Mouse (Mus musculus) hindbrain, embryonic 13.5 days (tissue): ENCODE results near the gene Taf5. TPM values are rescaled to one million over a fixed set of nuclear protein-coding genes. Genes with fewer than 3 reads are reported as not detected.

Experiments
- ATAC-seq: fragments of 200-750 bp; cut with Nextera tagmentation; 2 replicates; pipeline ENCODE4 v1.8.0; 2017; ENCODE audit warnings: moderate TSS enrichment; ENCODE audit not compliant: low FRiP score
- H3K27ac ChIP-seq: fragments of 300-500 bp; sonication (generic); 2 replicates; pipeline ENCODE4 v1.5.1; 2015; ENCODE audit warnings: inconsistent platforms, mild to moderate bottlenecking, moderate library complexity
- H3K27me3 ChIP-seq: fragments of 300-500 bp; sonication (generic); 2 replicates; pipeline ENCODE4 v1.6.1; 2015; ENCODE audit warnings: mild to moderate bottlenecking, inconsistent platforms
- H3K36me3 ChIP-seq: fragments of 300-500 bp; sonication (generic); 2 replicates; pipeline ENCODE4 v1.6.1; 2015; ENCODE audit warnings: mild to moderate bottlenecking, inconsistent platforms
- H3K4me1 ChIP-seq: fragments of 300-500 bp; sonication (generic); replicated peaks from 2 replicates; pipeline ENCODE4 v1.6.1; 2015; ENCODE audit warnings: inconsistent platforms
- H3K4me2 ChIP-seq: fragments of 300-500 bp; sonication (generic); 2 replicates; pipeline ENCODE4 v1.6.1; 2015; ENCODE audit warnings: inconsistent platforms, mild to moderate bottlenecking, moderate library complexity
- H3K4me3 ChIP-seq: fragments of 300-500 bp; sonication (generic); 2 replicates; pipeline ENCODE4 v1.5.1; 2015; ENCODE audit warnings: mild to moderate bottlenecking, inconsistent platforms
- H3K9ac ChIP-seq: fragments of 300-500 bp; sonication (generic); 2 replicates; pipeline ENCODE4 v1.6.1; 2015; ENCODE audit warnings: mild to moderate bottlenecking, inconsistent platforms
- H3K9me3 ChIP-seq: fragments of 300-500 bp; sonication (generic); 2 replicates; pipeline ENCODE4 v1.6.1; 2016; ENCODE audit warnings: inconsistent platforms
- WGBS: fragments of 180-500 bp; shearing (Covaris S2); methylation state at CpG from one replicate; pipeline ENCODE4 v1.1.7; 2015; 5-methylcytosine and 5-hydroxymethylcytosine counted together
- polyA plus RNA-seq: library from polyadenylated mRNA; unstranded; fragments of >200 nt; fragmentation: Nextera tagmentation; extraction: Ambion mirVana; gene quantifications from 2 replicates; pipeline ENCODE4 v1.2.1, GENCODE M21; 2015

Taf5 gene
- 6.0 and 6.9 TPM in 2 replicates for polyA plus RNA-seq

- H3K4me3 ChIP-seq: peak within 1 kb of the TSS; percentile 99
- peak within 1 kb of the TSS; percentile 98 for H3K9ac ChIP-seq
- peak within 1 kb of the TSS; percentile 70 for H3K4me2 ChIP-seq
- ATAC-seq: peak; percentile 85
- H3K27ac ChIP-seq: peak within 1 kb of the TSS; percentile 93
- H3K4me1 ChIP-seq: peaks cover 11% of the 10 kb centered on the region
- H3K27me3 ChIP-seq: no peaks in the 10 kb centered on the region
- no peaks in the 10 kb centered on the region for H3K9me3 ChIP-seq
- 12% methylated on average over 40 of the region's 49 CpGs for WGBS
- peaks cover 16% of the 10 kb centered on the region for H3K36me3 ChIP-seq
These were observed at the start of gene Taf5 for GRCm38 (mm10) chr19:47067096-47067882. Gene Taf5, plus strand, starts transcription at chr19:47067746.

GRCm38 (mm10) chr19:47017831-47018230 lies 49.7 kb upstream of the Taf5 start:
- Histone ChIP-seq H3K4me2 (peak overlapping the region; percentile 82), H3K27me3 (peaks cover 25% of the 10 kb centered on the region), H3K4me3 (peak overlapping the region; percentile 91), H3K4me1 (peaks cover 34% of the 10 kb centered on the region), H3K9me3 (no peaks in the 10 kb centered on the region), H3K27ac (peak overlapping the region; percentile 94), H3K36me3 (peaks cover 31% of the 10 kb centered on the region), H3K9ac (peak overlapping the region; percentile 89)
- no peak for ATAC-seq
- WGBS: 1% methylated on average over 3 of the region's 3 CpGs

- peaks cover 20% of the 10 kb centered on the region for H3K27me3 ChIP-seq
- WGBS: 8% methylated on average over 2 of the region's 2 CpGs
- H3K9me3 ChIP-seq: no peaks in the 10 kb centered on the region
- H3K36me3 ChIP-seq: peaks cover 36% of the 10 kb centered on the region
- peak overlapping the region; percentile 91 for H3K4me3 ChIP-seq
- H3K4me1 ChIP-seq: peaks cover 29% of the 10 kb centered on the region
- H3K9ac ChIP-seq: peak overlapping the region; percentile 89
- H3K27ac ChIP-seq: peak overlapping the region; percentile 94
- no peak for ATAC-seq
- H3K4me2 ChIP-seq: peak overlapping the region; percentile 82
These were observed 49.2 kb upstream of the Taf5 start for GRCm38 (mm10) chr19:47018330-47018729.

- H3K9me3 ChIP-seq: no peaks in the 10 kb centered on the region
- H3K27ac ChIP-seq: peak overlapping the region; percentile 94
- peak overlapping the region; percentile 91 for H3K4me3 ChIP-seq
- 5% methylated on average over 6 of the region's 6 CpGs for WGBS
- peak overlapping the region; percentile 89 for H3K9ac ChIP-seq
- peaks cover 28% of the 10 kb centered on the region for H3K4me1 ChIP-seq
- peaks cover 16% of the 10 kb centered on the region for H3K27me3 ChIP-seq
- peak; percentile 8; the same call in 1 of the 2 replicates for ATAC-seq
- peaks cover 46% of the 10 kb centered on the region for H3K36me3 ChIP-seq
- H3K4me2 ChIP-seq: peak overlapping the region; percentile 82
These were observed 48.2 kb upstream of the Taf5 start for GRCm38 (mm10) chr19:47019326-47019725.

- no peak for ATAC-seq
- WGBS: 93% methylated on average over 4 of the region's 4 CpGs
- H3K36me3 ChIP-seq: peaks cover 78% of the 10 kb centered on the region
These were observed 44.8 kb upstream of the Taf5 start for GRCm38 (mm10) chr19:47022709-47023108.

GRCm38 (mm10) chr19:47023546-47023945 lies 44.0 kb upstream of the Taf5 start:
- WGBS: 88% methylated on average over 13 of the region's 13 CpGs

More at GRCm38 (mm10) chr19:47022709-47023108, 44.8 kb upstream of the Taf5 start:
- Histone ChIP-seq H3K27ac (no peak overlapping the region), H3K9ac (no peak overlapping the region), H3K9me3 (no peaks in the 10 kb centered on the region), H3K4me2 (no peak overlapping the region), H3K4me1 (peaks cover 24% of the 10 kb centered on the region), H3K27me3 (no peaks in the 10 kb centered on the region), H3K4me3 (no peak overlapping the region)

GRCm38 (mm10) chr19:47024954-47025353 lies 42.6 kb upstream of the Taf5 start:
- Histone ChIP-seq H3K9ac (no peak overlapping the region), H3K27ac (no peak overlapping the region), H3K9me3 (no peaks in the 10 kb centered on the region), H3K27me3 (no peaks in the 10 kb centered on the region), H3K4me1 (peaks cover 22% of the 10 kb centered on the region), H3K4me3 (no peak overlapping the region), H3K4me2 (no peak overlapping the region), H3K36me3 (peaks cover 78% of the 10 kb centered on the region)
- ATAC-seq: no peak
- WGBS: 80% methylated on average over 10 of the region's 10 CpGs

More at GRCm38 (mm10) chr19:47023546-47023945, 44.0 kb upstream of the Taf5 start:
- ATAC-seq: no peak
- no peaks in the 10 kb centered on the region for H3K27me3 ChIP-seq
- peaks cover 81% of the 10 kb centered on the region for H3K36me3 ChIP-seq
- H3K9ac ChIP-seq: no peak overlapping the region
- peaks cover 24% of the 10 kb centered on the region for H3K4me1 ChIP-seq
- H3K9me3 ChIP-seq: no peaks in the 10 kb centered on the region
- no peak overlapping the region for H3K4me2 ChIP-seq
- H3K4me3 ChIP-seq: no peak overlapping the region
- no peak overlapping the region for H3K27ac ChIP-seq

- Histone ChIP-seq H3K9ac (no peak overlapping the region), H3K27me3 (no peaks in the 10 kb centered on the region), H3K9me3 (no peaks in the 10 kb centered on the region), H3K27ac (no peak overlapping the region), H3K4me2 (no peak overlapping the region), H3K36me3 (peaks cover 64% of the 10 kb centered on the region), H3K4me3 (no peak overlapping the region), H3K4me1 (peaks cover 8% of the 10 kb centered on the region; the same call in 1 of the 2 replicates)
- no peak for ATAC-seq
- WGBS: 88% methylated on average over 4 of the region's 4 CpGs
These were observed 41.0 kb upstream of the Taf5 start for GRCm38 (mm10) chr19:47026513-47026912.

GRCm38 (mm10) chr19:47029796-47030195 lies 37.8 kb upstream of the Taf5 start:
- Histone ChIP-seq H3K4me3 (no peak overlapping the region), H3K4me1 (peaks cover 7% of the 10 kb centered on the region; the same call in 1 of the 2 replicates), H3K27me3 (no peaks in the 10 kb centered on the region), H3K36me3 (peaks cover 50% of the 10 kb centered on the region), H3K9ac (peak overlapping the region; percentile 46), H3K27ac (peak overlapping the region; percentile 82), H3K4me2 (no peak overlapping the region), H3K9me3 (no peaks in the 10 kb centered on the region)
- WGBS: 53% methylated on average over 9 of the region's 9 CpGs
- ATAC-seq: no peak

GRCm38 (mm10) chr19:47031770-47032169 lies 35.8 kb upstream of the Taf5 start:
- H3K4me2 ChIP-seq: no peak overlapping the region
- peaks cover 7% of the 10 kb centered on the region; the same call in 1 of the 2 replicates for H3K4me1 ChIP-seq
- ATAC-seq: no peak
- no peak overlapping the region for H3K9ac ChIP-seq
- H3K27ac ChIP-seq: no peak overlapping the region
- WGBS: 96% methylated on average over 6 of the region's 6 CpGs
- H3K4me3 ChIP-seq: no peak overlapping the region
- H3K9me3 ChIP-seq: no peaks in the 10 kb centered on the region
- no peaks in the 10 kb centered on the region for H3K27me3 ChIP-seq
- peaks cover 44% of the 10 kb centered on the region for H3K36me3 ChIP-seq

GRCm38 (mm10) chr19:47034916-47035315 lies 32.6 kb upstream of the Taf5 start:
- Histone ChIP-seq H3K27me3 (no peaks in the 10 kb centered on the region), H3K36me3 (peaks cover 63% of the 10 kb centered on the region), H3K9ac (no peak overlapping the region), H3K4me2 (no peak overlapping the region), H3K4me1 (peaks cover 2% of the 10 kb centered on the region; the same call in 1 of the 2 replicates), H3K9me3 (no peaks in the 10 kb centered on the region), H3K27ac (no peak overlapping the region), H3K4me3 (no peak overlapping the region)
- no peak for ATAC-seq
- whole genome bisulfite sequencing: 92% methylated on average over 4 of the region's 4 CpGs

- Histone ChIP-seq H3K9me3 (no peaks in the 10 kb centered on the region), H3K27ac (no peak overlapping the region), H3K27me3 (no peaks in the 10 kb centered on the region), H3K9ac (no peak overlapping the region), H3K36me3 (peaks cover 77% of the 10 kb centered on the region), H3K4me1 (no peaks in the 10 kb centered on the region), H3K4me2 (no peak overlapping the region), H3K4me3 (no peak overlapping the region)
- no peak for ATAC-seq
- WGBS: 85% methylated on average over 3 of the region's 3 CpGs
These were observed 30.9 kb upstream of the Taf5 start for GRCm38 (mm10) chr19:47036596-47036995.
